Mouse (Mus musculus): ENCODE measurements around the gene Cd55b. TPM values are rescaled to one million over a fixed set of nuclear protein-coding genes. Genes with fewer than 3 reads are reported as not detected.
"Not testable (repeated sequence)": the region's sequence is repeated elsewhere in the genome, so short reads cannot be mapped to it uniquely, and the experiment has no call there.

Cd55b gene
- polyA plus RNA-seq, 1 experiment, result not detected

DNA sequence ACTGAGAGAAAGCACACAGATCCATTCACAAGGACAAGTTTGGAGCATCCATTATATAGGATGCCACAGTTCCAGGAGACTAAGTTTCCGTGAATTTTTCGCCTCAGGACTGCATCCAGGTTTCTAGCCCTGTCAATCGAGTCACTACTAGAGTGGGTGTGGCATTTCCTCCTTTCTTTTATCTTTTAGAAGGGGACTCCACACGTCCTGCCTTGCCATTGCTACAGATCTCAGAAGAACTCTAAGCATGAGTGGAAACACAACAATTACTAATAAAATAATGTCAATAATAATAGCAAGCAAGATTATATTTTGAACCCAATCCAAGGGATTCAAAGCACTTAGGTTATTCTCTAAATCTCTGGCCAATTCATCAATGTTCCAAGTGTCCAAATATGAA, 8.1 kb upstream of the Cd55b start:
- no peaks in the 10 kb centered on the region for H3K4me1 ChIP-seq (ENCODE audit: control insufficient read depth, insufficient read depth, low read length)
- H3K27me3 ChIP-seq (ENCODE audit: control insufficient read depth, insufficient read depth, low read length), result no peaks in the 10 kb centered on the region
- no peak overlapping the region for H3K27ac ChIP-seq (ENCODE audit: insufficient read depth, low read length)
- no peak overlapping the region for H3K4me3 ChIP-seq (replicated peaks; ENCODE audit: insufficient read depth, low read depth, low read length)
- no peak for DNase-seq
- 71% methylated on average over 4 of the region's 4 CpGs for WGBS
- no peak for TF ChIP-seq CTCF (IDR thresholded peaks at IDR 0.05; ENCODE audit: borderline replicate concordance, insufficient read depth, low read depth, low read length)
- no peak for TF ChIP-seq POLR2A (IDR thresholded peaks at IDR 0.05; ENCODE audit: borderline replicate concordance, insufficient read depth, low read length)

DNA sequence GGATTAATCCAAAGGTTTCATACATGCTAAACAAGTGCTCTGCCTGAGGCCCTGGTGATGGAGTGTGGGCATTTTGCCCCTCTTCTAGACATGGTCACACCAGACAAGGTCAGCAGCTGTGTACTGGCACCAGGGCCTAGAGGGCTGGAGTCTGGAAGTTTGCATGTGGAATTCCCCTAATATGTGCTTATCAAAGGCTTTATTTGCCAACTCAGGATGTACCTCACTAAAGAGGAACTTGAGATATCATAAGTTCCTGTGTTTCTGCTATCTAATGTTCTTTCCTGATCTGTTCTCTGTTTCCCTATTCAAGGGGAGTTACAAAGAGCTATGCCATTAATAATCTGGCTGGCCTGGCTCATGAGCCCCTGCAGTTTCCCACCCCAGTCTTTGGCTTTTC, 5.9 kb upstream of the Cd55b start:
- H3K27me3 ChIP-seq (ENCODE audit: control insufficient read depth, insufficient read depth, low read length); H3K4me1 ChIP-seq (ENCODE audit: control insufficient read depth, insufficient read depth, low read length); DNase-seq; H3K4me3 ChIP-seq (replicated peaks; ENCODE audit: insufficient read depth, low read depth, low read length); H3K27ac ChIP-seq (ENCODE audit: insufficient read depth, low read length): not testable (repeated sequence)

DNA sequence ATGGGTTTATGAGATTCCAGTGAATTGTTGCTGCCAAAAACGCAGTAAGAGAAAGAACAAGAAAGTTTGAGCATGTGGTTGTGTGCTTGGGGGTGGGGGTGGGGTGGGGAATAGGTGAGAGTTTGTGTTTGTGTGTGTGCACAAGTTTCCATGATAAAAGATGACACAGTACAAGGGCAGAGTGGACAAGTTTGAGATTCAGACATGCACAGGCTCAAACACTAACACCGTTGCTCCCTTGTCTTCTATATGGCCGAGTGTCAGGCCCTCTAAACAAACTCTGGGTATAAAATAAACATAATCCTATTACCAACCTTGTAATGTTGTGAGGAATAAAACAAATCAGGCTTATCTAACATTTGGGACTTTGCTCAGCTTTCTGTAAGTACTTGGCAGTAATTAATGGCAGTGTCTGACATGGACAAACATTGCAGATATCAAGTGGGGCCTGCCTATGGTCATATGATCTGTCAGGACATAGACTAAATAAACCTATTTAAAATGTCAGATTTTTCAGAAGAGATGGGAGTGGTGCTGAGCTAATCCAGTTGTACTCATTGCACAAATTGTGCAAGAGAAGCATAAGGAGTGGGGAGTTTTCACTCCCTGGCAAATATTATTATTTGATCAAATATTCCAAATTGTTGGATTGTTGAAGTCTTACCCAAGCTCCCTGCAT, 4.5 kb upstream of the Cd55b start:
- H3K4me3 ChIP-seq (replicated peaks; ENCODE audit: insufficient read depth, low read depth, low read length); H3K27ac ChIP-seq (ENCODE audit: insufficient read depth, low read length); H3K27me3 ChIP-seq (ENCODE audit: control insufficient read depth, insufficient read depth, low read length); H3K4me1 ChIP-seq (ENCODE audit: control insufficient read depth, insufficient read depth, low read length); DNase-seq: not testable (repeated sequence)
- WGBS, result 71% methylated on average over 3 of the region's 3 CpGs

DNA sequence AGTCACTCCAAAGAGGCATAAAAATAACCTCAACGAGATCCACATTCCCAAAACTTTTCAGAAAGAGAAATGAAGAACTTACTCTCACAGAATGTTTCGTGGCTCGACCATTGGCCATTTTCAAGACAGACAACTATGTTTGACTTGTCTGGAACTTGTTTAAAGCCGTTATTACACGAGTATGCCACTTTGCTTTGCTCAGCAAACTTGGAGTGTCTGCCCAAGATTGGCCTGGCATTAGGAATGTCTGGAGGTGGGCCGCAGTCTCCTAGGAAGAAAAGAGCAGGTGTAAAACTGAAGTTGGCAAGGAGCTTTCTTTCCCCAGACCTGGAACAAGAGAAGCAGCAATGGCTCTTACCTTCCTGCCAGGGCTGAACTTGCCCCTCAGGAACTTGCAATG, 776 bp downstream of the Cd55b start:
- DNase-seq; H3K4me1 ChIP-seq (ENCODE audit: control insufficient read depth, insufficient read depth, low read length); H3K27me3 ChIP-seq (ENCODE audit: control insufficient read depth, insufficient read depth, low read length); H3K4me3 ChIP-seq (replicated peaks; ENCODE audit: insufficient read depth, low read depth, low read length); H3K27ac ChIP-seq (ENCODE audit: insufficient read depth, low read length): not testable (repeated sequence)
- WGBS, result 100% methylated on average over 1 of the region's 6 CpGs

DNA sequence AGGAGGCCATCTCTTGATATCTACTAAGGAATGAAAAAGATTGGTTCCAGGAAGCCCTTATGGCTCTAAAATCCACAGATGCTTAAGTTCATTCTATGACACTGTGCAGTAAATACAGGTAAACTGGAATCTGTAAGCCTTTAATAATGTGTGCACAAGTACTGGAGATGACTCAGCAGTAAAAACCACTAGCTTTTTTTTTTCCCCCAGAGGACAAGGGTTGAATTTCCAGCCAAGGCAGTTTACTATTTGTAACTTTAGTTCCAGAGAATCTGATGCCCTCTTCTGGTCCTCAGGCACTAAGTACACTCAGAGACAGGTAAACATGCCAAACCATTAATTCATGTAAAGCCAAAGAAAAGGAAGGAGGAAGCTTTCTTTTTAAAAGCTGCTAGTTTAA, 25.7 kb downstream of the Cd55b start:
- not testable (repeated sequence) for DNase-seq; H3K27me3 ChIP-seq (ENCODE audit: control insufficient read depth, insufficient read depth, low read length); H3K4me1 ChIP-seq (ENCODE audit: control insufficient read depth, insufficient read depth, low read length); H3K4me3 ChIP-seq (replicated peaks; ENCODE audit: insufficient read depth, low read depth, low read length); H3K27ac ChIP-seq (ENCODE audit: insufficient read depth, low read length)

DNA sequence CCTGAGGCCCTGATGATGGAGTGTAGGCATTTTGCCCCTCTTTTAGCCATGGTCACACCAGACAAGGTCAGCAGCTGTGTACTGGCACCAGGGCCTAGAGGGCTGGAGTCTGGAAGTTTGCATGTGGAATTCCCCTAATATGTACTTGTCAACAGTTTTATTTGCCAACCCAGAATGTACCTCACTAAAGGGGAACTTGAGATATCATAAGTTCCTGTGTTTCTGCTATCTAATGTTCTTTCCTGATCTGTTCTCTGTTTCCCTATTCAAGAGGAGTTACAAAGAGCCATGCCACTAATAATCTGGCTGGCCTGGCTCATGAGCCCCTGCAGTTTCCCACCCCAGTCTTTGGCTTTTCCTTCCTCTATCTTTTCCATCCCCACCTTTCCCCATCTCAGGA, 35.5 kb downstream of the Cd55b start:
- H3K27ac ChIP-seq (ENCODE audit: insufficient read depth, low read length); H3K4me3 ChIP-seq (replicated peaks; ENCODE audit: insufficient read depth, low read depth, low read length); H3K4me1 ChIP-seq (ENCODE audit: control insufficient read depth, insufficient read depth, low read length): not testable (repeated sequence)

DNA sequence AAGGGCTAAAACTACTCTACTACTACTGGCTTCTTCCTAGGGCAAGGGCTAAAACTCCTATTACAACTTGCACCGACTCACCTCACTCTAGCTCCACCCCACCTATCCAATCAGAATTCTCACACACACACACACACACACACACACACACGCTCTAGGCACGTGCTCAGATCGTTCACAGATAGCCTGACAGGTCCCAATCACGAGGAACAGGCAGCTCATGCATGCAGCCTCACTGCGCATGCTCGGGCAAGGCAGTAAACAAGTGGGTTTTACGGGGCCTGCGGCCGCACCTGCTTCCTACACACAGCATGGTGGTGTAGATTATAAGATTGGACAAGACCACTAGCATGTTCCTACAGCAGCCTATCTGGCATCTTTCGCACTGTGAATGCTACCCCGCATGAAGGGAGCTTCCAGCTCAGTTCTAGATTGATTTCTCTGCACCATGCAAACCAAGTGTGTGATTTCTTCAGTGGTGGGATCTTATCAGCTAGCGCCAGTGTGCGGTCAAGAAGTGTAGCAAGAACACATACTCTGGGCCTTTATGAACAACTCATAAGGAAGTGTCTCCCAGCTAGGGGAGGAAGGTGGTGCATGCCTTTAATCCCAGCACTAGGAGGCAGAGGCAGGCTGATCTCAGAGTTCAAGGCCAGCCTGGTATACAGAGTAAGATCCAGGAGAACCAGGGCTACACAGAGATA, 44.9 kb downstream of the Cd55b start:
- no peak for DNase-seq
- TF ChIP-seq CTCF (IDR thresholded peaks at IDR 0.05; ENCODE audit: borderline replicate concordance, insufficient read depth, low read depth, low read length), result no peak
- TF ChIP-seq POLR2A (IDR thresholded peaks at IDR 0.05; ENCODE audit: borderline replicate concordance, insufficient read depth, low read length), result no peak
- H3K27me3 ChIP-seq (ENCODE audit: control insufficient read depth, insufficient read depth, low read length), result no peaks in the 10 kb centered on the region
- WGBS, result 90% methylated on average over 14 of the region's 14 CpGs
- no peak overlapping the region for H3K27ac ChIP-seq (ENCODE audit: insufficient read depth, low read length)
- H3K4me3 ChIP-seq (replicated peaks; ENCODE audit: insufficient read depth, low read depth, low read length), result no peak overlapping the region
- no peaks in the 10 kb centered on the region for H3K4me1 ChIP-seq (ENCODE audit: control insufficient read depth, insufficient read depth, low read length)

More for the DNA sequence above, 35.5 kb downstream of the Cd55b start:
- DNase-seq; H3K27me3 ChIP-seq (ENCODE audit: control insufficient read depth, insufficient read depth, low read length): not testable (repeated sequence)

DNA sequence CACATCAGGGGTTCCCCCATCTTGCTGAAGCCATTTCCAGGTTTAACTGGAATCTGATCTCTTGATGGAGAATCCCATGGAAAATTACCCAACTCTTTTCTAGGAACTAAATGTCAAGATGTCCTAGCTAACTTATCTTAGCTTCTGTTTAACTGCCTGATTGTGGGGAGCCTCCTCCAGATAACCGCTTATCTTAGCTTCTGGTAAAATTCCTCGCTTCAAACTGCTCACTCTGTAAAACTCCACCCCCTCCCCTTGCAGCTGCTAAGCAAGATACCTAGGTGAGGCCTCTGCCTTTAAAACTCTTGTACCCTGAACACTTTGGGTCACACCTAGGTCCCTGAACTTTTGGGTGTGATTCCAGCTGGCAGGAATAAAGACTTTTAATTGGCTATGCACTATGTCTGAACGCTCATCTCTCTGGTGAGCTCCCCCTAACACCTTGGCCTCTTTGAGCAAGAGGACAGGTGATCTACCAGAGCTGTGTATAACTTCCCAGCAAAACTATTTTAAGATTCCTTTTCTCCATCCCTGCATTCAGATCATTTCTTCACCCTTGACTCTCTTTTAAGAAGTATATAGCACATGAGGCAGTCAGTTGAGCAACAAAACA, 48.5 kb downstream of the Cd55b start:
- Histone ChIP-seq H3K4me3 (replicated peaks; ENCODE audit: insufficient read depth, low read depth, low read length) (no peak overlapping the region), H3K4me1 (ENCODE audit: control insufficient read depth, insufficient read depth, low read length) (no peaks in the 10 kb centered on the region), H3K27ac (ENCODE audit: insufficient read depth, low read length) (no peak overlapping the region), H3K27me3 (ENCODE audit: control insufficient read depth, insufficient read depth, low read length) (no peaks in the 10 kb centered on the region)
- TF ChIP-seq CTCF (IDR thresholded peaks at IDR 0.05; ENCODE audit: borderline replicate concordance, insufficient read depth, low read depth, low read length) (no peak), POLR2A (IDR thresholded peaks at IDR 0.05; ENCODE audit: borderline replicate concordance, insufficient read depth, low read length) (no peak)
- DNase-seq, result no peak
- 76% methylated on average over 3 of the region's 3 CpGs for WGBS
